Mouse (Mus musculus) CH12.LX (cell line): ENCODE data around the gene Fgd6. TPM values are rescaled to one million over a fixed set of nuclear protein-coding genes. Genes with fewer than 3 reads are reported as not detected.

ENCODE experiments used
- DNase-seq: peaks from one replicate; pipeline ENCODE4 v3.0.0-alpha.2; 2013; ENCODE audit errors: extremely low read depth
- H3K27ac ChIP-seq: 2 replicates; pipeline ENCODE4 v1.5.1; 2012; ENCODE audit warnings: low read depth, mild to moderate bottlenecking, control low read depth, moderate library complexity; ENCODE audit not compliant: insufficient read depth
- H3K27me3 ChIP-seq: replicated peaks from 2 replicates; pipeline ENCODE3; 2012; ENCODE audit warnings: inconsistent platforms
- H3K36me3 ChIP-seq, 2 experiments: replicated peaks in 1 of 2; 2 replicates each; pipeline versions ENCODE3 to v1.6.1; 2012; ENCODE audit warnings: inconsistent platforms in 1 of 2, low read length in 1 of 2, mild to moderate bottlenecking in 1 of 2, mixed read lengths in 1 of 2, moderate library complexity in 1 of 2; ENCODE audit not compliant: control insufficient read depth in 1 of 2, insufficient read depth in 1 of 2
- H3K4me1 ChIP-seq, 2 experiments: 2 replicates each; pipeline ENCODE4 v1.6.1; 2012; ENCODE audit warnings: inconsistent platforms in 1 of 2, moderate library complexity in 1 of 2; ENCODE audit not compliant: insufficient read depth in 2 of 2, control insufficient read depth in 1 of 2
- H3K4me2 ChIP-seq: 2 replicates; pipeline ENCODE4 v1.6.1; 2012; ENCODE audit warnings: low read depth, mild to moderate bottlenecking, control low read depth; ENCODE audit not compliant: poor library complexity, insufficient read depth, severe bottlenecking
- H3K4me3 ChIP-seq, 3 experiments: fragments of 150-350 bp in 1 of 3; sonication (generic) in 1 of 3; replicated peaks in 1 of 3; 2 replicates each; pipeline versions ENCODE3 to v1.5.1; 2011 to 2012; ENCODE audit warnings: low read depth in 2 of 3, low read length in 2 of 3, mild to moderate bottlenecking in 2 of 3, moderate library complexity in 2 of 3, control low read depth in 1 of 3, improper control_type of control experiment in 1 of 3, inconsistent platforms in 1 of 3, mixed read lengths in 1 of 3; ENCODE audit not compliant: poor library complexity in 1 of 3
- H3K79me2 ChIP-seq: replicated peaks from 2 replicates; pipeline ENCODE4 v1.6.1; 2012; ENCODE audit warnings: mild to moderate bottlenecking, moderate library complexity; ENCODE audit not compliant: control insufficient read depth, poor library complexity, insufficient read depth, severe bottlenecking; ENCODE audit errors: extremely low read depth
- H3K9ac ChIP-seq: 2 replicates; pipeline ENCODE4 v1.6.1; 2012; ENCODE audit warnings: low read depth, mild to moderate bottlenecking, control low read depth, moderate library complexity; ENCODE audit not compliant: insufficient read depth
- H3K9me3 ChIP-seq: replicated peaks from 2 replicates; pipeline ENCODE3; 2012; ENCODE audit warnings: low read length, inconsistent platforms, mixed read lengths
- ELF1 ChIP-seq: IDR thresholded peaks from 2 replicates; pipeline ENCODE4 v1.6.1; 2014; ENCODE audit warnings: low read depth, mild to moderate bottlenecking, inconsistent platforms, low read length, improper control_type of control experiment
- ETS1 ChIP-seq: conservative IDR thresholded peaks from 2 replicates; pipeline ENCODE4 v1.6.1; 2012; ENCODE audit warnings: low read depth, mild to moderate bottlenecking, inconsistent platforms, low read length, improper control_type of control experiment, moderate library complexity
- GABPA ChIP-seq: IDR thresholded peaks from 2 replicates; pipeline ENCODE4 v1.6.1; 2012; ENCODE audit warnings: low read depth, low read length, improper control_type of control experiment, inconsistent platforms; ENCODE audit not compliant: insufficient replicate concordance
- JUN ChIP-seq: IDR thresholded peaks from 2 replicates; pipeline ENCODE4 v1.6.1; 2011; ENCODE audit warnings: low read depth, mild to moderate bottlenecking, low read length, improper control_type of control experiment, moderate library complexity; ENCODE audit not compliant: insufficient read depth
- JUND ChIP-seq: conservative IDR thresholded peaks from 2 replicates; pipeline ENCODE4 v1.6.1; 2011; ENCODE audit warnings: low read depth, low read length, improper control_type of control experiment
- KAT2A ChIP-seq: IDR thresholded peaks from 2 replicates; pipeline ENCODE4 v1.6.1; 2012; ENCODE audit warnings: low read length, improper control_type of control experiment, inconsistent platforms; ENCODE audit not compliant: insufficient replicate concordance
- MAX ChIP-seq: IDR thresholded peaks from 2 replicates; pipeline ENCODE4 v1.6.1; 2011; ENCODE audit warnings: low read length, improper control_type of control experiment
- MAZ ChIP-seq: IDR thresholded peaks from 2 replicates; pipeline ENCODE4 v1.6.1; 2012; ENCODE audit warnings: low read depth, mild to moderate bottlenecking, inconsistent platforms, low read length, improper control_type of control experiment, moderate library complexity
- MEF2A ChIP-seq: IDR thresholded peaks from 2 replicates; pipeline ENCODE4 v1.6.1; 2014; ENCODE audit warnings: low read depth, mild to moderate bottlenecking, inconsistent platforms, low read length, improper control_type of control experiment, borderline replicate concordance
- MXI1 ChIP-seq: IDR thresholded peaks from 2 replicates; pipeline ENCODE4 v1.6.1; 2011; ENCODE audit warnings: mild to moderate bottlenecking, low read depth, low read length, improper control_type of control experiment
- NRF1 ChIP-seq: IDR thresholded peaks from 2 replicates; pipeline ENCODE4 v1.6.1; 2014; ENCODE audit warnings: low read depth, mild to moderate bottlenecking, inconsistent platforms, low read length, improper control_type of control experiment, moderate library complexity
- POLR2A ChIP-seq: IDR thresholded peaks from 2 replicates; pipeline ENCODE4 v1.6.1; 2011; ENCODE audit warnings: low read depth, mild to moderate bottlenecking, improper control_type of control experiment, low read length
- RAD21 ChIP-seq: IDR thresholded peaks from 2 replicates; pipeline ENCODE4 v1.6.1; 2011; ENCODE audit warnings: low read depth, mild to moderate bottlenecking, low read length, improper control_type of control experiment, moderate library complexity
- SIN3A ChIP-seq: IDR thresholded peaks from 2 replicates; pipeline ENCODE4 v1.6.1; 2012; ENCODE audit warnings: low read length, improper control_type of control experiment, inconsistent platforms
- SMC3 ChIP-seq: IDR thresholded peaks from 2 replicates; pipeline ENCODE4 v1.6.1; 2011; ENCODE audit warnings: low read depth, low read length, improper control_type of control experiment
- TCF12 ChIP-seq: IDR thresholded peaks from 2 replicates; pipeline ENCODE4 v1.6.1; 2014; ENCODE audit warnings: low read depth, mild to moderate bottlenecking, inconsistent platforms, low read length, improper control_type of control experiment
- USF1 ChIP-seq: IDR thresholded peaks from 2 replicates; pipeline ENCODE4 v1.6.1; 2014; ENCODE audit warnings: low read depth, mild to moderate bottlenecking, inconsistent platforms, low read length, improper control_type of control experiment
- USF2 ChIP-seq: conservative IDR thresholded peaks from 2 replicates; pipeline ENCODE4 v1.6.1; 2011; ENCODE audit warnings: low read depth, low read length, improper control_type of control experiment
- ZMIZ1 ChIP-seq: IDR thresholded peaks from 2 replicates; pipeline ENCODE4 v1.6.1; 2012; ENCODE audit warnings: low read depth, mild to moderate bottlenecking, inconsistent platforms, low read length, improper control_type of control experiment
- ZNF384 ChIP-seq: IDR thresholded peaks from 2 replicates; pipeline ENCODE4 v1.6.1; 2012; ENCODE audit warnings: low read depth, low read length, improper control_type of control experiment, inconsistent platforms
- dilution Hi-C: fragments of 300-500 bp; cut with MboI; formaldehyde crosslinking; loops from 2 replicates; pipeline ENCODE4 v1.14.3; 2020; ENCODE audit warnings: low sequenced_read_pairs; ENCODE audit not compliant: extremely low pct_unique_long_range_greater_than_20kb, extremely low pct_ligation_motif_present
- in situ Hi-C: fragments of 300-500 bp; cut with MboI; formaldehyde crosslinking; loops from 3 replicates; pipeline ENCODE4 v1.14.3; 2019; ENCODE audit warnings: low sequenced_read_pairs, low pct_ligation_motif_present, low pct_unique_long_range_greater_than_20kb, mixed read lengths
- polyA plus RNA-seq: library from polyadenylated mRNA; unstranded; fragments of >175 nt; gene quantifications from 2 replicates; pipeline ENCODE4 v1.2.1, GENCODE M21; 2012; ENCODE audit warnings: low read depth; ENCODE audit not compliant: insufficient read length
- total RNA-seq, 2 experiments: library from RNA; depleted of rRNA; stranded (reverse); fragments of 300-350 nt in 1 of 2; fragments of >200 nt in 1 of 2; gene quantifications; 2 replicates each; pipeline ENCODE4 v1.2.3; 2012 to 2014

Gene Fgd6
- total and polyA plus RNA-seq, 3 experiments = 3.3 to 7.2 (median 5.0) TPM

GRCm38 (mm10) chr10:94110834-94111754 lies 75.3 kb downstream of the Fgd6 start:
- H3K4me2 ChIP-seq = no peak overlapping the region
- H3K9me3 ChIP-seq = no peaks in the 10 kb centered on the region
- peaks cover 8 to 33% of the 10 kb centered on the region in 2 experiments; a peak in 3 of 4 replicates for H3K4me1 ChIP-seq
- H3K36me3 ChIP-seq = peaks cover 15 to 35% of the 10 kb centered on the region in 2 experiments
- H3K9ac ChIP-seq = no peak overlapping the region
- in situ Hi-C loops = no loop called here
- no peak for DNase-seq
- no peak for TF ChIP-seq MAZ
- TF ChIP-seq, all 38 proteins: peak for 0
- H3K79me2 ChIP-seq = no peaks in the 10 kb centered on the region
- H3K27me3 ChIP-seq = no peaks in the 10 kb centered on the region
- H3K4me3 ChIP-seq = no peak overlapping the region
- no peak overlapping the region for H3K27ac ChIP-seq
- dilution Hi-C loops = no loop called here

DNA sequence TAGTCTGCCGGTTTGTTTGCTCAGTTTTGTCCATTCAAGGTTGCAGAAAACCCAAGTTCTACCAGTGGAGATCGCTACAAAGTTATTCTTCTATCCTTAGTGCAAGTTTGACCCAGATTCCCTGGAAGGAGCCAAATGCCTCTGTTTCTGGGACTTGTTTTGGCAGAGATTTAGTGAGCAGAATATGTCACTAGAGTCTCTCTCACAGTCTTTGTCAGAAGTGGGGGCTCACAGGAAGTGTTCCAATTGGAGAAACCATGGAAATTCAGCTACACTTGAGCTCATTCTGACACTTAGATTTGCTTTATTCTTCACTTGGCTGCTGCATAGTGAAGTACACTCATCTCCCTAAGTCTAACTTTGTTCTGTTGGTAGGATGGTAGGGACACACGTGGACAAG lies 76.4 kb downstream of the Fgd6 start:
- Histone ChIP-seq H3K27me3 (no peaks in the 10 kb centered on the region), H3K36me3 (peaks cover 14 to 30% of the 10 kb centered on the region in 2 experiments), H3K4me1 (peaks cover 8 to 33% of the 10 kb centered on the region in 2 experiments; a peak in 3 of 4 replicates), H3K27ac (no peak overlapping the region), H3K79me2 (no peaks in the 10 kb centered on the region), H3K9ac (no peak overlapping the region), H3K9me3 (no peaks in the 10 kb centered on the region), H3K4me3 (no peak overlapping the region), H3K4me2 (no peak overlapping the region)
- TF ChIP-seq NRF1 (no peak), SMC3 (no peak), ELF1 (no peak), GABPA (no peak), TCF12 (no peak), JUN (no peak), ZMIZ1 (no peak), JUND (no peak), SIN3A (no peak), USF2 (no peak), ETS1 (no peak), MEF2A (no peak), MXI1 (no peak), MAZ (no peak), RAD21 (no peak), POLR2A (no peak), MAX (no peak), USF1 (no peak), ZNF384 (no peak), KAT2A (no peak)
- dilution Hi-C loops (no loop called here), in situ Hi-C loops (no loop called here)
- no peak for DNase-seq
